Mouse (Mus musculus): ENCODE data around the gene Gsk3a. TPM values are rescaled to one million over a fixed set of nuclear protein-coding genes. Genes with fewer than 3 reads are reported as not detected.
"Not testable (repeated sequence)": the region's sequence is repeated elsewhere in the genome, so short reads cannot be mapped to it uniquely, and the experiment has no call there.

The Gsk3a gene
- total RNA-seq, 2 experiments from 2014 or later = 74.7 to 97.9 TPM

DNA sequence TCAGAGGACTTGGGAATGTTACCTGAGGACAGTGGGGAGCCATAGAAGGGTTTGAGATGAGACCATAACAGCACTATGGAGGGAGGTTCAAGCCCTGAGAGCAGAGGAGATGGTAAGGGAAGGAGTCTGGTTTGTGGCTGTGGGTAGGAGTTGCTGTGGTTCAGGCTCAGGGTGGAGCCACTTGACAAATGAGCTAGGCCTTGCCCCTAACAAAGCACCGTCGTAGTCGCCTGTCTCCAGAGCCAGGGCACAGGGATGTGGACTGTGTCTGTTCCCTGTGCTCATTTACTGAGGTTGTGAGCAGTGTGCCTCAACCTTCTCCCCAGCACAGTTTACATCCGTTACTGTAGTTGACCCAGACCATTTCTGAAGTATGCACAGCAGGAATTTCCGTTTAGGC lies 36.9 kb upstream of the Gsk3a start:
- peak; percentile 41 for ATAC-seq (replicated peaks; ENCODE audit: low FRiP score, low TSS enrichment, poor library complexity, severe bottlenecking)

DNA sequence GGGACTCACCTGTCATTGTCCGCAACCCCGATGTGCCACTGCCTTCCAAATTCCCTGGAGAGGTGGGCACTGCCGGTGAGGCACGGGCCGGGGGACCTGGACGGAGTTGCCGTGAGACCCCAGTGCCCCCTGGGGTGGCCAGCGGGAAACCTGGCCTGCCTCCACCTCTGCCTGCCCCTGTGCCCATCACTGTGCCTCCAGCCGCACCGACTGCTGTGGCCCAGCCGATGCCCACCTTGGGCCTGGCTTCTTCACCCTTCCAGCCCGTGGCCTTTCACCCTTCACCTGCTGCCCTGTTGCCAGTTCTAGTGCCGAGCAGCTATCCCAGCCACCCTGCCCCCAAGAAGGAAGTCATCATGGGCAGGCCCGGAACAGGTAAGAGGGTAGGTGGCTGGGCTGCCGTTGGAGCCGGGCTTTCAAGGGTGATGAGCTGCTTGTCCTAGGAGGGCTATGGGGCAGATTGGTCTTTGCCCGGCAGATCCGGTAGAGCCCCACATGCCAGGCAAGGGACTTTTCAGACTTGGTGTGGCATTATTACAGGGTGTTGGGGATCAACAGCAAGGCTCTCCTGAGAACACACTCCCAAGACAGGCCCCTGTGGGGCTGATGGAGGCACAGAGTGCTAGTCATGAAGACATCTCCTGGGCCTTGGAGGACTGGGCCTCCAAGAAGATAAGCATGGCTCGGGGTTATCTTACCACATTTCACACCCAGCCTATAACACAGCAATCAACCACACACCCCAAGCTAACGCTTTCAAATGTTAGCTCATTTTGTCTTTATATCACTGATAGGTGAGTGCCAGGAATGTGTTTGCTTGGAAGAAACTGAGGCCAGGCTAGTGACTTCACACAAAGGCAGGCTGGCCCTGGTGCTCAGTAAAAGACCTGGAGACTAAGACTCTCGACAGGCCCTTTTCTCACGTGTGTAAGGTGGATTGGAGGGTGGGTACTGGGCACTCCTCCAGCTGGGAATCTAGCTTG lies 35.9 kb upstream of the Gsk3a start:
- peak; percentile 64 for ATAC-seq (replicated peaks; ENCODE audit: low FRiP score, low TSS enrichment, poor library complexity, severe bottlenecking)

DNA sequence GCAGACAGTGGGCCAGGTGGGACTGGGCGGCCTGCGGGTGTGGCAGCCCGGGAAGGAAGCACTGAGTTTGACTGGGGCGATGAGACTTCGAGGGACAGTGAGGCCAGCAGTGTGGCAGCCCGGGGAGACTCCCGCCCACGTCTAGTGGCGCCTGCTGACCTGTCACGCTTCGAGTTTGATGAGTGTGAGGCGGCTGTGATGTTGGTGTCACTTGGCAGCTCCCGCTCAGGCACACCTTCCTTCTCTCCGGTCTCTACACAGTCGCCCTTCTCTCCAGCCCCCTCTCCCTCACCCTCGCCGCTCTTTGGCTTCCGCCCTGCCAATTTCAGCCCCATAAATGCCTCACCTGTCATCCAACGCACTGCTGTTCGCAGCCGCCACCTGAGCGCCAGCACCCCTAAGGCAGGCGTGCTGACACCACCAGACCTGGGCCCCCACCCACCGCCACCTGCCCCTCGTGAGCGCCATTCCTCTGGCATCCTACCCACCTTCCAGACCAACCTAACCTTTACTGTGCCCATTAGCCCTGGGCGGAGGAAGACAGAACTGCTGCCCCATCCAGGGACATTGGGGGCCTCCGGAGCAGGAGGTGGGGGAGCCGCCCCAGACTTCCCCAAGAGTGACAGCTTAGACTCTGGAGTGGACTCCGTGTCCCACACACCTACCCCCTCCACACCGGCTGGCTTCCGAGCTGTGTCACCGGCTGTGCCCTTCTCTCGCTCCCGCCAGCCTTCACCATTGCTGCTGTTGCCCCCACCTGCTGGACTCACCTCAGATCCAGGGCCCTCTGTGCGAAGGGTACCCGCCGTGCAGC lies 35.0 kb upstream of the Gsk3a start:
- no peak for ATAC-seq (replicated peaks; ENCODE audit: low FRiP score, low TSS enrichment, poor library complexity, severe bottlenecking)

DNA sequence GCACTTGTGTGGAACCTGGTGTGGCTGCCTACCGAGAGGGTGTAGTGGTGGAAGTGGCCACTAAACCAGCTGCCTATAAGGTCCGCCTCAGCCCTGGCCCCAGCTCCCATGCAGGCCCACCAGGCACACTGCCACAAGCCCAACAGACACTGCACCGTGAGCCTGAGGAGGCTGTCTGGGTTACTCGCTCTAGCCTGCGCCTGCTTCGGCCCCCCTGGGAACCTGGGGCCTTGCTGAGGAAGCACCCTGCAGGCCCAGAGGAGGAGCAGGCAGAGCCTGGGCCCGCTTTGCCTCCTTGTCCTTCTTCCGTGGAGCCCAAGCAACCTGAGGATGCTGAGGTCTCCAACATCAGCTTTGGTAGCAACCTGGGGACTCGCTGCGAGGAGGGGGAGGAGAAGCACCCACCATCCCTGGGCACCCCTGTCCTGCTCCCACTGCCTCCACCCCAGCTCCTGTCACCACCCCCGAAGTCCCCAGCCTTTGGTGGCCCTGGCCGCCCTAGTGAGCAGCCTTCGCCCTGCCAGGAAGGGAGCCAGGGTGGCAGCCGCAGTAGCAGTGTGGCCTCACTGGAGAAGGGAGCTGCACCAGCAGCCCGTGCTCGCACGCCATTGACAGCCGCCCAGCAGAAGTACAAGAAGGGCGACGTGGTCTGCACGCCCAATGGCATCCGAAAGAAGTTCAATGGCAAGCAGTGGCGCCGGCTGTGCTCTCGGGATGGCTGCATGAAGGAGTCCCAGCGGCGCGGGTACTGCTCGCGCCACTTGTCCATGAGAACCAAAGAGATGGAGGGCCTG lies 34.2 kb upstream of the Gsk3a start:
- no peak for ATAC-seq (replicated peaks; ENCODE audit: low FRiP score, low TSS enrichment, poor library complexity, severe bottlenecking)

DNA sequence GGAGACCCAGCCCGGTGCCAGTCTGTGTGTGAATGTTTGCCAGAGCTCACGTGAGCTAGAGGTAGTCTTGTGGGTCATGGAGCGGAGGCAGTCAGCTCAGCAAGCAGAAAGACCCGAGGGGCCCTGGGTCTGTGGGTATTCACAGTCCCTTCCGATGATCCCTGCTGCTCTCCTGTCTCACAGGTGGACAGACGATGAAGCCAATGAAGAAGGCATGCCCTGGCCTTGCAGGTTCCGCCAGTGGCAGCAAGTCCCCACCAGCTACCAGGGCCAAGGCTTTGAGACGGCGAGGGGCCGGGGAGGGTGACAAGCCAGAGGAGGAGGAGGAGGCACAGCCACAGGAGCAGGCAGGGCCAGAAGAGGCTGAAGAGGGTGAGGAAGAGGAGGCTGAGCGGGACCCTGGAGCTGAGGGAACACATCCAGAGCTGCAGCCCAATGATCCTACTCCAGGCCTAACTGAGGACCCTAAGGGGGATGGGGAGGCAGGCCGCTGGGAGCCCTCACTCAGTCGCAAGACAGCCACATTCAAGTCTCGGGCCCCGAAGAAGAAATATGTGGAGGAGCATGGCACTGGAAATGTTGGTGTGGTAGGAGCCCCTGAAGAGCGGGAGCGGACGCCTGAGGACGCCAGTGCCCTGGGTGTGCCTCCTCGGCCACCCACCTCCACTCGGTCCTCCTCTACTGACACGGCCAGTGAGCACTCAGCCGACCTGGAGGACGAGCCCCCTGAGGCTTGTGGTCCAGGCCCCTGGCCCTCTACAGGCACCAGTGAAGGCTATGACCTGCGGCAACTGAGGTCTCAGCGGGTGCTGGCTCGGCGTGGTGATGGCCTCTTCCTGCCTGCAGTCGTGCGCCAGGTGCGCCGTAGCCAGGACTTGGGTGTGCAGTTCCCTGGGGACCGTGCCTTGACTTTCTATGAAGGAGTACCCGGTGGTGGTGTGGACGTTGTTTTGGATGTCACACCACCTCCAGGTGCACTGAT lies 33.3 kb upstream of the Gsk3a start:
- ATAC-seq (replicated peaks; ENCODE audit: low FRiP score, low TSS enrichment, poor library complexity, severe bottlenecking) = no peak

DNA sequence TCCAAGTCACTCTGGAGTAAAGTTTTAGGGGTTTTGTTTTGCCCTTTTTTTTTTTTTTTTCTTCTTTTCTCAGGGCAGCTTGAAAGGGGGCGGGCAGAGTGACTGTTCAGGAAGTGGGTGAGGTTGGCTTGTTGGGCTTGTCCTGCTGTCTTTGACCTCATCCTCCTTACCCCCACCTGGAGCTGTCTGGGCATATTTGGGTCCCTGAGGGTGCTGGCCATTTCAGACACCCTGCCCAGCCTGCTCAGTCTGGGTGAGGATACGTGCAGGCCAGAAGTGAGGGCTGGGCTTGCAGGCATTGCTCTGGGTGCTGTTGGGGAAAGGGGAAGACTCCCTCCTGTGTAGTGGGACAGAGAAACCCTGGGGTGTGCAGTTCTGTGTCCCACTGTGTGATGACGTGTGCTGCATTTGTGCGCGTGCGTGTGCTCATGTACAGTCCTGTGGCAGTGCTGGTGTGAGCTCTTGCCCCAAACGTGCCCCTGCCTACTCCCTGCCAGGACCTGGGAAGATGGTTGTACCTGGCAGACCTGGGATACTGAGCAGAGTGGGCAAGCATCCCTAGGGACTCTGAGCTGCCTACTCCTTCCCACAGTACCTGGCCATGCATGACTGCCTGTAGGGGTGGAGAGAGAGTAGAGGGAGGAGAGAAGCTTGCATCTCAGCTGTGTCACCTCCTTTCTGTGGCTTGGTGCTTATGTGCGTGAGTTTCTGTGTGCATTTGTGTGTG lies 32.1 kb upstream of the Gsk3a start:
- no peak for ATAC-seq (replicated peaks; ENCODE audit: low FRiP score, low TSS enrichment, poor library complexity, severe bottlenecking)

DNA sequence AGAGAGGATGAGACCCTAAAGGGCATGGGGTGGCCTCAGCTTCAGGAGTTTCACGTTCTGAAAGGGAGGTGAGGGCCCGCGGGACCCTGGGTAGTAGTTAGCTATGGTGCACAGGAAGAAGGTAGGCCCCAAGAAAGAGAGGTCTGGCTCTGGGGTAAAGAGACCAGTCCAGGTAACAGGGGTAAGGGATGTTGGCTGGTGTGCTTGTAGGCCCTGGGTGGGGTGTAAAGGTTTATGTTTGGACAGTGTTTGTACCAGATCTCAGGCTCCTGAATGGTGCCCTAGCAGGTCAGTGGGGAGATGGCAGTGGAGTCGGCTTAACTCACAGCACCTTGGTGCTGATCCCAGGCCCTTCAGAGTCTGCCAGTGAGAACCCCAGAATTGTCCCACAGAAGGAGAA lies 31.4 kb upstream of the Gsk3a start:
- no peak for ATAC-seq (replicated peaks; ENCODE audit: low FRiP score, low TSS enrichment, poor library complexity, severe bottlenecking)

DNA sequence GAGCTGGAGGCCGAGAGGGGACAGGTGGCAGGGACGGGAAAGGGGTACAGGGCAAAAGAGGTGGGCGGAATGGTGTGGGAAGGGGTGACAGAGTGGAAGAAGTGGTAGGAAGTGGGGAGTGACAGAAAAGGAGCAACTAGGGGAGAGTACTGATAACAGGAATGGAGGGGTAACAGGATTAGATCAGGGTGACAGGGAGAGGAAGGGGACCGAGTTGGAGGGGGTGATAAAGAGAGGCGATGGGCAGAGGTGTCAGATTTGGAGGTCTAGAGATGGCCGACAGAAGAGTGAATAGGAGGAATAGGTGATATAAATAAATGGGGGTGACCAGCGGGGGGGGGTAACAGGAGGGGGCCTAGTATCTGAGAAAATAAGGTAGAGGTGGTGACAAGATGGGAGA lies 30.9 kb upstream of the Gsk3a start:
- ATAC-seq (replicated peaks; ENCODE audit: low FRiP score, low TSS enrichment, poor library complexity, severe bottlenecking) = no peak

DNA sequence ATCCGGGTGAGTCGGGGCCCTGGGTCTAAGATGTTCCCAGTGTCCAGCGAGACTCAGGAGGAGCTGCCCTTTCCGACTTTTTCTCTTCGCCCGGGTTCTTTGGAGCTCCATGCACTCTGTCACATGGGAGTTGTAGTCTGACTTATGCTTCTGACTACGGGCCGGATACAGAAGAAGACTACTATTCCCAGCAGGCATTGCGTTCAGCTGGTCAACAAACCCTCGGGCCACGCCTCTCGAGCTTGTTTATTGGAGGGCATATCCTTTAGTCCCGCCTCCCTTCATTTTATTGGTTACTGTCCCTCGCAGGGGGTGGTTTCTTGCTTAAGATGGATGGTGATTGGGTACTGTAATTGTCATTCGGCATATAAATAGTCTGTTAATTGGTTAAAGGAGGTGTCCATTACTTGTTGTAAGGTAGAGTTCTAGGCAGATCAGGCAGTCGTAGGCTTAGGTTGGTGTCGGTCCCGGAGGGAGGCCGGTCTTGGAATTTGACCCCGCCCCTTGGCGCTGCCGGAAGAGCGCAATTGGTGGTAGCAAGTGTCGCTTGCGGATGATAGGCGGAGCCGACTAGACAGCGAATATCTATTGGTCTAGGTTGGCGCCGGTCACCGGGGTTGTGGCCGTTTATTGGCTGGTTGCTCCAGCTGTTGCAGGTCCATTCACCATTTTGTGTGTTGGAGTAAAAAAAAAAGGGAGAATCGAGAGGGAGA lies 30.3 kb upstream of the Gsk3a start:
- ATAC-seq (replicated peaks; ENCODE audit: low FRiP score, low TSS enrichment, poor library complexity, severe bottlenecking) = peak; percentile 79

DNA sequence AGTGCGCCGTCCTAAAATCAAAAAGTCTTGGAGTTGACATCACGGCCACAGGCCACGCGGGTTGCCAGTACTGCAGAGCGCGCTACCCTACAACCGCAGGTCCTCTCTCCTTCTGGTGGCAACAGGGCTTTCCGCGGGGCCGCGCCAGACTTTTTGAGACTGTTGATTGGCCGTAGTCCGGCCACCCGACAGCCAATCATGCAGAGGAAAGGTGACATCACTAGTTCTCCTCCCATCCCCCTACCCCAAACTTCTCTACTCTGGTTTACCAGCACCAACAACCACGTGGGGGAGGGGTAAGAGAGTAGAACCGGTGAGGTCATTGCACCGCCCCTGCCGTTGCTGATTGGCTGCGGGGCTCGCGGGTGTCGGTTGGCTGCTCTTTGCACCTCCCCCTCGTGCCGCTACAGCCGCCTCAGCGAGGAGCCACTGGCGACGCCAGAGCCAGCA lies 29.7 kb upstream of the Gsk3a start, which contains the start of gene Cic:
Gene Cic, plus strand, starts transcription at position 404 of the 450 bp plus-strand sequence.
- peak; percentile 79 for ATAC-seq (replicated peaks; ENCODE audit: low FRiP score, low TSS enrichment, poor library complexity, severe bottlenecking)

DNA sequence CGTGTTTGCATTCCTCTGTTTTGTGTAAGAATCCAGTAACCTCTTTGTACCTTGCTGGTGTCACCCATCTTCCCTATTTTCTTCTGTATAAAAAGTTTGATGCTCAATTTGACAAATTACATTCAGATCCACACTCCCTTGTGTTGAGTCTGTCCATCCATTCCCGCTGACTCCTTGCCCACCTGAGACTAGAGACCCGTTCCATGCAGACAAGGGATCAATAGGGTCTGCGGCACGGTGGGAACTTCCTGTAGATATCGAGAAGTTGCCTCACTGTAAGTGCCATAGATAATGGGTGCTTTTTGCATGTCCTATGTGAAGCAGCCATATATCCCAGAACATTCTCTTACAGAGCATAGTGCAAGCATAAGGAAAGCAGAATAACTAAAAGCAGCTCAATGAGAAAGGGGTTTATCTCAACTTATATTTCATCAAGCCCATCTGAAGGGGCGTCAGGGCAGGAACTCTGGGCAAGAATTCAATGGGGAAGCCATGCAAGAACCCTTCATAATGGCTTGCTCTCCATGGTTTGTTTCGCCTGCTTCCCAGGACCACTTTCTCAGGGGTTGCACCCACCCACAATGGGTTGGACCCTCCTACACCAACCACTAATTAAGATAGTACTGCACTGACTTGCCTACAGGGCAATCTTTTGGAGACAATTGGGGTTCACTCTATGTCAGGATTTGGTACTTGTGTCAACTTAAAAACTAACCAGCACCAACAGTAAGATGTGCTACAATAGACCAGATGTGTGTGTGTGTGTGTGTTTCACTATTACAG lies 28.7 kb upstream of the Gsk3a start:
- no peak for ATAC-seq (replicated peaks; ENCODE audit: low FRiP score, low TSS enrichment, poor library complexity, severe bottlenecking)

DNA sequence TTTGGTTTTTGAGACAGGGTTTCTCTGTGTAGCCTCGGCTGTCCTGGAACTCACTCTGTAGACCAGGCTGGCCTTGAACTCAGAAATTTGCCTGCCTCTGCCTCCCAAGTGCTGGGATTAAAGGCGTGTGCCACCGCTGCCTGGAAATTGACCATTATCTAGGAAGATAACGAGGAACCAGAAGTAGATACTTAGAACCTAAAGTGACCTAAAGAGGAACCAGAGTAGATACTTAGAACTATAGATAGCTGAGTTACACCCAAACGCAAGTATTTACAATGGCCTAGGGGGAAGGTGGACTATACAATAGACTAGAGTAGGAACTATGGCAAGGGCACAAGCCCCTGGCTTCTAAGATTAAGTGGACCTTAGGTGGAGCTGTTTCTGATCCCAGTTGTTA lies 28.1 kb upstream of the Gsk3a start:
- not testable (repeated sequence) for ATAC-seq (replicated peaks; ENCODE audit: low FRiP score, low TSS enrichment, poor library complexity, severe bottlenecking)

DNA sequence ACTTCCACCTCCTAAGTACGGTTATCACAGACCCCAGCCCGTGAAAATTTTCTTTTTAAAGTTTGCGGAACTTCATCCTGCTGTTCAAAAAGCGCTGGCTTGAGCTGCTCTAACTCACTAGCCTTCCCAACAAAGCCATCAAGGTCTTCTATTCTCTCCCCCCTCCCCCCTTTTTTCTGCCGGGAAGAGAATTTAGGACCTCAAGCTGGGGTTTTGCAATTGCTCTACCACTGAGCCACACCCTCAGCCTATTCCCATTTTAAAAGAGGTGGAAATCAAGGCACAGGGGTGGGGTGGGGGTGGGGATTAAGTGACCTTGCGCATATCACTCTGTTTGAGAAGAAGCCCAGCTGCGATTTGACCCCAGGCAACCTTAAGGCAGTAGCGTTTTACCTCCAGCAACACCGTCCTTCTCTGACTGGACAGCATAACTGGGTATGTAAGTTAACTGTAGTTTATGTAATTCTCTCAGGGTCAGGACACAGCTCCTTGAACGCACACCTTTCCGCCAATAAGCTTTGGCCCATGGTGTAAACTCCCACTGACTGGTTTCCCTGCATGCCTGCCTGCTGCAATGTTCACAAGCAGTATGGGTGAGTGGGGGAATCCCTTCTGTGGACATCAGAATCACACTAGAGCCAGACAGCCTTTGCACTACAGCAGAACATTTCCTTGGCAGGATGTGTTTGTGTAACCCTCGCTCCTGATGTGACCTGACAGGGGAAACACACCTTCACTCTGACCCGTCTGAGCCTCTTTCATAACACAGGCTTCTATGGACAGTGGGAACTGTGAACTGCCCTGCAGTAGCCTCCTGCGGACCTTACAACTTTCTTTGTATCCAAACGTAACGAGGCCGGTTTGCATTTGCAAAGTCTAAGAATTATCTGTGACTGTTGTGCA lies 26.6 kb upstream of the Gsk3a start:
- ATAC-seq (replicated peaks; ENCODE audit: low FRiP score, low TSS enrichment, poor library complexity, severe bottlenecking) = no peak

DNA sequence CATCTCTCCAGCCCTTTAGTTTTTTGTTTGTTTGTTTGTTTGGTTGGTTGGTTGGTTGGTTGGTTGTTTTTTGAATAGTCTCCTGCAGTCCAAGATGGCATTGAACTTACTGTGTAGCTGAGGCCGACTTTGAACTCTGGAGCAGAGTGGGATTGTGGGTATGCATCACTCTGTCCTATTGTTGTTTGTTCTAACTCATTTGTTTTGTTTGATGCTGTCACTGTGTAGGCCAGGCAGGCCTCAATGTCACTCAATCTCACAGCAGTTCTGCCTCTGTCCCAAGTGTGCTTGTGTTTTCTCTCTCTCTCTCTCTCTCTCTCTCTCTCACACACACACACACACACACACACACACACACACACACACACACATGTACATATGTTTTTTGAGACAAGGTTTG lies 24.2 kb upstream of the Gsk3a start:
- no peak for ATAC-seq (replicated peaks; ENCODE audit: low FRiP score, low TSS enrichment, poor library complexity, severe bottlenecking)

DNA sequence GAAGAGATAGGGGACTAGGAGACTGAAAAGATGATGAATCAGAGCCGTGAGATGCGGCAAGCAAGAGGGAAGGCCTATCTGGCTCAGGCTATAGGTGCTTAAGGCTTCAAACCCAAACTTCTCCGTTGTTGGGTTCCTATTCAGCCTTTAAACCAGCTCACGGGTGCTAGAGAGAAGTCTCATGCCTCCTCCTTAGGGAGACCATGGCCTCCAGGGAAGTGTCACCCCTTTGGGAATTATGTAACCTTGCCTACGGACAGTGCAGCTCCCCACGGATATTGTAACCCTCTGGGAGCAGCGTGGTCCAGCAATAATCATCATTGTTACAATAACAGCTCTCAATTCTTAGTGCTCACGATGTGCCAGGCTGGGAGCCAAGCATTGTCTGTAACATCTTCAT lies 14.2 kb upstream of the Gsk3a start:
- ATAC-seq (replicated peaks; ENCODE audit: low FRiP score, low TSS enrichment, poor library complexity, severe bottlenecking) = no peak
